9 mouse cellular contexts compared by ENCODE assay signal in the genomic region with DNA sequence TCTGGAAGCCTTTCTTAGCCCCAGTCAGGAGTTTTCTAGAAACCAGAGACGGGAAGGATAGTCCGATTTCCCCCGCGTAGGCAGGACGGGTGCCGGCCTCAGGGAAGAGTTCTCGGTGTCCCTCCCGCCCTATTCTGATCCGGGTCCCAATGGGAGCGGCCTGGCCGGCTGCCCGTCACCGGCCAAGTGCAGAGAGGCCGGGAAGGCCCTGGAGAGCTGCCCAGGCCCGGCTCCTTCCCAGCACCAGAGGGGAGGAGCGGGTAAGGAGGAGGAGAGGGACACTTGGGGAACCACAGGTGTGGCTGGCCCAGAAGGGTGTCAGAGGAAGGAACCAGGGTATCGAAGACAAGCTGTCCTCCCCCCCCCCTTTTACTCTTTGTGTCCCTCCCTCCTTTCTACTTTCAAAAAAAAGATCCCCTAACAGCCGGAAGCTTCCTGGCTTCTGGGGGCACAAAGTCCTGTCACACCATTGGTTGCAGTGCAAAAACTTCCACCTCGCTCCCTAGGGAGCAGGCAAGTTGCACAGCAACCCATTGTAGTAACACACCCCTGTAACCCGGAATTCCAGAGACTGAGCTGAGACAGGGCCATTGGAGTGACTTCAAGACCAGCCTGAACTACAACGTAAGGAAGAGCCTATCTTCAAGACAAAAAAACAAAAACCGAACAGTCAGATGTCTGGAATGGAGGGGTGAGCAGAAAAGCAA. TPM values are rescaled to one million over a fixed set of nuclear protein-coding genes. Genes with fewer than 3 reads are reported as not detected.
A peak's percentile ranks its signal among the peaks of the same experiment; 100 is the strongest.
DNase-seq lines count a peak whose midpoint lies in the region; ATAC-seq lines count a peak whose summit lies in the region.
"Had no signal": no experiment of that assay in that cellular context is flagged by ENCODE, and none has a peak within 500 bp of the region (broad histone marks: within the 10 kb centered on the region; RNA-seq: fewer than 3 reads in every experiment).

No protein-coding gene starts in this region.

- no peaks in the 10 kb centered on the region for H3K9me3 ChIP-seq in forebrain, embryonic 11.5 days (ENCODE audit: control insufficient read depth, low read length)
- H3K9me3 ChIP-seq in midbrain, embryonic 14.5 days (ENCODE audit: control insufficient read depth, low read length), result no peaks in the 10 kb centered on the region

- ATAC-seq in cerebellum, adult (ENCODE audit: insufficient number of reproducible peaks, low FRiP score, low TSS enrichment), result no peak
- no peak for ATAC-seq in forebrain, embryonic 11.5 days (replicated peaks; ENCODE audit: low FRiP score)
- ATAC-seq in midbrain, embryonic 14.5 days (ENCODE audit: low FRiP score, low TSS enrichment), result no peak

- intact Hi-C loops in heart, postnatal 25 days (cut with DNase I), result loop anchor here (2.0 kb wide), 1 partner anchor 28 kb away; a partner anchor contains a TSS

- H3K9ac ChIP-seq in forebrain, embryonic 11.5 days (ENCODE audit: low read length), result peak overlapping the region; percentile 32; the same call in 1 of the 2 replicates
- H3K9ac ChIP-seq in midbrain, embryonic 14.5 days (replicated peaks; ENCODE audit: low read length), result no peak overlapping the region

- 0 out of 2 replicates have a peak overlapping the region, but pooled peaks have one; percentile 21 for H3K4me2 ChIP-seq in forebrain, embryonic 11.5 days (ENCODE audit: low read depth, low read length, severe bottlenecking)
- no peak overlapping the region for H3K4me2 ChIP-seq in midbrain, embryonic 14.5 days (ENCODE audit: low read length)

- DNase-seq in cerebellum, adult 11-12 months, result peak; percentile 75
- peak; percentile 68 to 79 for DNase-seq in adrenal gland, adult 18-20 months (ENCODE audit: low spot score in 2 of 2)
- DNase-seq in forebrain, embryonic 11.5 days (ENCODE audit: low spot score), result no peak
- DNase-seq in heart, postnatal 25 days (ENCODE audit: low spot score), result peak; percentile 79
- peak; percentile 80 to 88 for DNase-seq in kidney, postnatal 4 days
- DNase-seq in midbrain, embryonic 14.5 days, result peak; percentile 49
- DNase-seq in urinary bladder, postnatal 36 days (ENCODE audit: low spot score in 2 of 2), result peak; percentile 37 to 81

- 0 out of 2 replicates have a peak, but pooled peaks cover 8% of the 10 kb centered on the region for H3K4me1 ChIP-seq in forebrain, embryonic 11.5 days (replicated peaks; ENCODE audit: control insufficient read depth, insufficient read depth, low read length)
- H3K4me1 ChIP-seq in midbrain, embryonic 14.5 days (ENCODE audit: control insufficient read depth, insufficient read depth, low read length), result peaks cover 10% of the 10 kb centered on the region; the same call in 1 of the 2 replicates

- no peak overlapping the region for H3K4me3 ChIP-seq in forebrain, embryonic 11.5 days (ENCODE audit: low read depth, low read length)
- no peak overlapping the region for H3K4me3 ChIP-seq in midbrain, embryonic 14.5 days (replicated peaks; ENCODE audit: low read depth, low read length)

- H3K27me3 ChIP-seq in forebrain, embryonic 11.5 days (ENCODE audit: control insufficient read depth, insufficient read depth, low read length), result peaks cover 7% of the 10 kb centered on the region; the same call in 1 of the 2 replicates
- H3K27me3 ChIP-seq in midbrain, embryonic 14.5 days (ENCODE audit: control insufficient read depth, insufficient read depth, low read length), result peaks cover 32% of the 10 kb centered on the region; the same call in 1 of the 2 replicates

- no peaks in the 10 kb centered on the region for H3K36me3 ChIP-seq in forebrain, embryonic 11.5 days (ENCODE audit: control insufficient read depth, insufficient read depth, low read length)
- H3K36me3 ChIP-seq in midbrain, embryonic 14.5 days (ENCODE audit: control insufficient read depth, insufficient read depth, low read length), result no peaks in the 10 kb centered on the region

- 15% methylated on average over 22 of the region's 22 CpGs for WGBS in forebrain, embryonic 11.5 days
- WGBS in midbrain, embryonic 14.5 days, result 15% methylated on average over 22 of the region's 22 CpGs

- no peak overlapping the region for H3K27ac ChIP-seq in forebrain, embryonic 11.5 days (ENCODE audit: low read depth, low read length)
- no peak overlapping the region for H3K27ac ChIP-seq in midbrain, embryonic 14.5 days (replicated peaks; ENCODE audit: low read depth, low read length)

RNA-seq across cellular contexts. Expression of a gene that starts 0.8 kb away (rescaled TPM):
- under 1 TPM in 1 of 2 experiments, not detected in 1; 0.93 TPM for total RNA-seq in adrenal gland, adult 18-20 months (2021)
- polyA plus RNA-seq in forebrain, embryonic 11.5 days (2014; fragmentation: Nextera tagmentation; extraction: Ambion mirVana), result 0.23 TPM in 1 of 2 replicates, not detected in the other
- total RNA-seq in heart, postnatal 25 days (2021), result 10 to 100 TPM; 16.0 to 22.8 TPM
- 0.15 and 0.20 TPM in 2 replicates for polyA plus RNA-seq in midbrain, embryonic 14.5 days (2014; fragmentation: Nextera tagmentation; extraction: Ambion mirVana)

RNA-seq across cellular contexts. Expression of a gene that starts 6.6 kb away (rescaled TPM):
- total RNA-seq in adrenal gland, adult 18-20 months (2021), result under 1 TPM; 0.19 to 0.43 TPM
- polyA plus RNA-seq in forebrain, embryonic 11.5 days (2014; fragmentation: Nextera tagmentation; extraction: Ambion mirVana), result 0.13 and 0.23 TPM in 2 replicates
- total RNA-seq in heart, postnatal 25 days (2021), result under 1 TPM; 0.18 to 0.53 TPM
- polyA plus RNA-seq in midbrain, embryonic 14.5 days (2014; fragmentation: Nextera tagmentation; extraction: Ambion mirVana), result not detected in 2 replicates
- polyA plus RNA-seq: neural tube, embryonic 14.5 days had no signal

RNA-seq across cellular contexts. Expression of a gene that starts 23.4 kb away (rescaled TPM):
- 1 to 10 TPM; 8.3 to 9.4 TPM for total RNA-seq in adrenal gland, adult 18-20 months (2021)
- 124 and 133 TPM in 2 replicates for polyA plus RNA-seq in forebrain, embryonic 11.5 days (2014; fragmentation: Nextera tagmentation; extraction: Ambion mirVana)
- 10 to 100 TPM; 12.5 to 12.8 TPM for total RNA-seq in heart, postnatal 25 days (2021)
- polyA plus RNA-seq in midbrain, embryonic 14.5 days (2014; fragmentation: Nextera tagmentation; extraction: Ambion mirVana), result 17.8 and 19.5 TPM in 2 replicates

RNA-seq across cellular contexts. Expression of a gene that starts 28.5 kb away (rescaled TPM):
- 100 to 1,000 TPM; 108 to 128 TPM for total RNA-seq in adrenal gland, adult 18-20 months (2021)
- 72.3 and 76.4 TPM in 2 replicates for polyA plus RNA-seq in forebrain, embryonic 11.5 days (2014; fragmentation: Nextera tagmentation; extraction: Ambion mirVana)
- 10 to 100 TPM; 40.7 to 48.4 TPM for total RNA-seq in heart, postnatal 25 days (2021)
- 57.1 and 62.0 TPM in 2 replicates for polyA plus RNA-seq in midbrain, embryonic 14.5 days (2014; fragmentation: Nextera tagmentation; extraction: Ambion mirVana)

RNA-seq across cellular contexts. Expression of a gene that starts 28.9 kb away (rescaled TPM):
- total RNA-seq in adrenal gland, adult 18-20 months (2021), result 1 to 10 TPM; 5.6 to 8.9 TPM
- polyA plus RNA-seq in forebrain, embryonic 11.5 days (2014; fragmentation: Nextera tagmentation; extraction: Ambion mirVana), result 22.3 and 25.3 TPM in 2 replicates
- 1 to 10 TPM; 3.7 to 4.0 TPM for total RNA-seq in heart, postnatal 25 days (2021)
- polyA plus RNA-seq in midbrain, embryonic 14.5 days (2014; fragmentation: Nextera tagmentation; extraction: Ambion mirVana), result 26.8 and 28.6 TPM in 2 replicates

Comparison
In these comparisons a context has a peak if more than half of its experiments do, and no peak if none do; other contexts are left out.
1. RNA of a gene that starts 0.8 kb away (total RNA-seq): 16.0 to 22.8 TPM in heart, postnatal 25 days; 0.93 TPM in adrenal gland, adult 18-20 months; every median in the first group is over 4 times any median in the second.